Mouse (Mus musculus) neural tube, embryonic 11.5 days (tissue): ENCODE results near the gene Gm20498. TPM values are rescaled to one million over a fixed set of nuclear protein-coding genes. Genes with fewer than 3 reads are reported as not detected.
"Not testable (repeated sequence)": the region's sequence is repeated elsewhere in the genome, so short reads cannot be mapped to it uniquely, and the experiment has no call there.

ENCODE experiments used
- ATAC-seq: fragments of 200-750 bp; cut with Nextera tagmentation; 2 replicates; pipeline ENCODE4 v1.8.0; 2017; ENCODE audit warnings: moderate number of reproducible peaks, mild to moderate bottlenecking, moderate TSS enrichment, moderate library complexity; ENCODE audit not compliant: insufficient read depth, low FRiP score, low TSS enrichment
- DNase-seq: peaks from one replicate; pipeline ENCODE4 v3.0.0-alpha.2; 2015; ENCODE audit warnings: low spot score
- H3K27ac ChIP-seq: fragments of 300-500 bp; sonication (generic); 2 replicates; pipeline ENCODE4 v1.5.1; 2014; ENCODE audit warnings: low read depth, mild to moderate bottlenecking, low read length
- H3K27me3 ChIP-seq: fragments of 300-500 bp; sonication (generic); 2 replicates; pipeline ENCODE4 v1.6.1; 2014; ENCODE audit warnings: mild to moderate bottlenecking, low read length, mixed read lengths; ENCODE audit not compliant: control insufficient read depth, insufficient read depth
- H3K36me3 ChIP-seq: fragments of 300-500 bp; sonication (generic); 2 replicates; pipeline ENCODE4 v1.6.1; 2014; ENCODE audit warnings: mild to moderate bottlenecking, low read length, moderate library complexity, mixed read lengths; ENCODE audit not compliant: control insufficient read depth, insufficient read depth
- H3K4me1 ChIP-seq: fragments of 300-500 bp; sonication (generic); 2 replicates; pipeline ENCODE4 v1.6.1; 2014; ENCODE audit warnings: low read length, mixed read lengths; ENCODE audit not compliant: control insufficient read depth, insufficient read depth
- H3K4me2 ChIP-seq: fragments of 300-500 bp; sonication (generic); 2 replicates; pipeline ENCODE4 v1.6.1; 2014; ENCODE audit warnings: low read depth, mild to moderate bottlenecking, moderate library complexity
- H3K4me3 ChIP-seq: fragments of 300-500 bp; sonication (generic); 2 replicates; pipeline ENCODE4 v1.5.1; 2014; ENCODE audit warnings: low read depth, low read length
- H3K9ac ChIP-seq: fragments of 300-500 bp; sonication (generic); 2 replicates; pipeline ENCODE4 v1.6.1; 2014; ENCODE audit warnings: mild to moderate bottlenecking, low read length
- H3K9me3 ChIP-seq: fragments of 300-500 bp; sonication (generic); 2 replicates; pipeline ENCODE4 v1.6.1; 2016; ENCODE audit warnings: low read length; ENCODE audit not compliant: control insufficient read depth
- WGBS: fragments of 180-500 bp; shearing (Covaris S2); extraction: QIAGEN DNeasy Blood & Tissue Kit; methylation state at CpG from one replicate; pipeline ENCODE4 v1.1.7; 2014; 5-methylcytosine and 5-hydroxymethylcytosine counted together
- polyA plus RNA-seq: library from polyadenylated mRNA; unstranded; fragments of >200 nt; fragmentation: Nextera tagmentation; extraction: Ambion mirVana; gene quantifications from 2 replicates; pipeline ENCODE4 v1.2.1, GENCODE M21; 2014

Gm20498 gene
- polyA plus RNA-seq, 1 experiment from 2014 or later = 37.2 TPM

DNA sequence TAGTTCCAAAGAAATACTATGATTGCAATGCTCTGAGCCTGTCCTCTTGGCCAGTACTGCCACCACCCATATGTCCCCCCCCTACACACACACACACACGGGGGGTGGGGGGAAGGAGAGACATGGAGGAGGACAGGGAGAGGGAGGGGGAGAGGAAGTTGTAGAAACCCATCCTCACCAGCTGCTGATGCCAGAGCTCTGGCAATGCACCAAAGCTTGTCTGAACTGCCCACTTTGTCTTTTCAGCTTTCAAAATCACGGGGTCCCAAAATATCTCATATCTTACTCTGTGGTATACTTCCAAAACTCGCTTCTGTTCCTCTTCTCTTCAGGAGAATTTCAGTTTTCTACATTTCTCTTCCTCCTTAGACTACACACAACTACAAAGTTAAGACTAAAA is 119.5 kb downstream of the Gm20498 start:
- 78% methylated on average over 3 of the region's 3 CpGs for WGBS
- ATAC-seq = no peak

DNA sequence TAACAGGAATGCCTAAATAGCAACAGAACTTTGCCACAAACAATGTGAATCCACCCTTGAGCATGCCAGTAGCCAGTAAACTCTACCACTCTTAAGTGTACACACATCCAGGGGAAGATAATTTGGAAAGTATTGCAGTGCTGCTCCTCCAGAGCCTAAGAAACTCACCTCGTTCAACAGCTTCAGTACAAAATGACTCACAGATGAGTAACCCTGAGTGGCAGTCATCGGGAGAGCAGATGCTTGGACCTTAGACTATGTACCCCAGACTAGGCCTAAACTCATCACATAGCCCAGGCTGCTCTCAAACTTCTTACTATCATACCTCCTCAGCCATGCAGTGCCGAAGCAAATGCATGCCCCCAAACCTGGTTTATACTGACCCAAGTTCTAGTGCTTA is 123.7 kb downstream of the Gm20498 start:
- H3K9ac ChIP-seq = no peak overlapping the region
- ATAC-seq (no peak), DNase-seq (no peak)
- 82% methylated on average over 3 of the region's 3 CpGs for WGBS
- H3K4me3 ChIP-seq = no peak overlapping the region
- no peaks in the 10 kb centered on the region for H3K27me3 ChIP-seq
- no peak overlapping the region for H3K27ac ChIP-seq
- H3K4me1 ChIP-seq = no peaks in the 10 kb centered on the region
- H3K9me3 ChIP-seq = no peaks in the 10 kb centered on the region
- H3K36me3 ChIP-seq = no peaks in the 10 kb centered on the region
- no peak overlapping the region for H3K4me2 ChIP-seq

More for the DNA sequence above, 119.5 kb downstream of the Gm20498 start:
- Histone ChIP-seq H3K4me3 (no peak overlapping the region), H3K36me3 (no peaks in the 10 kb centered on the region), H3K9ac (no peak overlapping the region), H3K4me2 (no peak overlapping the region), H3K27me3 (no peaks in the 10 kb centered on the region), H3K9me3 (no peaks in the 10 kb centered on the region), H3K27ac (no peak overlapping the region), H3K4me1 (no peaks in the 10 kb centered on the region)
- no peak for DNase-seq

DNA sequence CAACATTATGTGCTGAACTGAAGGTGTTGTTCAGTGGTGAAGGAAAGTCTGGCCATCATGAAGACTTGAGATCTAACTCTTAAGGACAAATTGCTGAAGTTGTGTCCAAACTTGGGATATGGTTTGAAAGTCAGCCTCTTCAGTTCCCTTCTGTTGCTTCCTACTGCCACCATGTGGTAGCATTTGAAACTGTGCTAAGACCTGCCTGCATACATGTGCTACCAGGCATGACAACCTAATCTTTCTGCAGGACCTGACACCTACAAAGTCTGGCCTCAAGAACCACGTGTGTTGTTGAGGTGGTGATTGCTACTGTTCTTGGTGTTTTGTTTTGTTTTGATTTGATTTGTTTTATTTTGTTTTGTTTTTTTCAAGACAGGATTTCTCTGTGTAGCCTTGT is 130.5 kb downstream of the Gm20498 start:
- Histone ChIP-seq H3K4me2 (no peak overlapping the region), H3K9ac (no peak overlapping the region), H3K4me1 (no peaks in the 10 kb centered on the region), H3K36me3 (no peaks in the 10 kb centered on the region), H3K9me3 (no peaks in the 10 kb centered on the region), H3K27ac (no peak overlapping the region), H3K4me3 (no peak overlapping the region), H3K27me3 (no peaks in the 10 kb centered on the region)
- 13% methylated on average over 1 of the region's 1 CpGs for WGBS
- no peak for ATAC-seq
- DNase-seq = peak; percentile 66

DNA sequence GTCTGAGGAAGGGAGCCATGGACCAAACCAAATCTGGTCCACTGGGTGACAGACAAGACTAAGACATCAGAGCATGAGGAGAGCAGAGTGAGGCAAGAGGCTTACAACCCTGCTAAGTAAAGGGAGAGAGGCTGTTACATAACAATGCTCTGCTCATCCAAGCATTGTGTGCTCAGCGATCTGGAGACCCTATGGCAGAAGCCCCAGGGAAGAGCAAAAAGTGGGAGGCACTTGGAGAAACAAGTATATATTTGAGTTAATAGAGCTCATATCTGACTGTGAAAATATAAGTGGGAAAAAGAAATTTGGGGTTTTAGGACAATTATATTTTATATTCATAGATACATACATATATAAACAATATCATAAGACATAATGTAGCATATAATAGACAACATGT is 153.3 kb downstream of the Gm20498 start, which contains the start of gene Gm4787:
Gm4787 (minus strand) TSS at position 101 of the 400 bp plus-strand sequence.
- not testable (repeated sequence) for H3K27me3 ChIP-seq, H3K36me3 ChIP-seq, H3K4me2 ChIP-seq, DNase-seq, H3K9ac ChIP-seq, H3K4me1 ChIP-seq, H3K9me3 ChIP-seq, H3K4me3 ChIP-seq, ATAC-seq, H3K27ac ChIP-seq
- 82% methylated on average over 1 of the region's 1 CpGs for WGBS

DNA sequence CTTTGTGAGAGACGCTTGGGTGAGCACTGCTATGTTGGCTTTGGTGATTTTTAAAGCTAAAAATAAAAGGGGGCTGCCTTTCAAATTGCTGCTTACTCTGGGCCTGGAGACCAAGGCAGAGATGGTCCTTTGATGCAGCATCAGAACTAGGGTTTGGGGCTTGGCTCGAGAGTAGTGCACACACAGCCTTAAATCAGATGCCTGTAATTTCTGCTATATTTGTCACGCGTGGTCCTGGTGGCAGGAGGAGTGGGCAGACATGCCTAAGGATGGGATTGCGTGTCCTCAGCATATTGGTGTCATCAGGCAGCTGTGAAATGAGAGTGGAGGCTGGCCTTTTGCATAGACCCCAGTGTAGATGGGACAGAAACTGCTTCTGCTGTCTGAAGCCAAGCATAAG is 198.9 kb downstream of the Gm20498 start:
- no peak for DNase-seq
- H3K9me3 ChIP-seq = no peaks in the 10 kb centered on the region
- peak overlapping the region; percentile 97 for H3K4me2 ChIP-seq
- peaks cover 3% of the 10 kb centered on the region; the same call in 1 of the 2 replicates for H3K4me1 ChIP-seq
- no peak overlapping the region for H3K4me3 ChIP-seq
- no peak overlapping the region for H3K9ac ChIP-seq
- WGBS = 71% methylated on average over 5 of the region's 5 CpGs
- no peak overlapping the region for H3K27ac ChIP-seq
- ATAC-seq = no peak
- H3K36me3 ChIP-seq = no peaks in the 10 kb centered on the region
- H3K27me3 ChIP-seq = 0 out of 2 replicates have a peak, but pooled peaks cover 3% of the 10 kb centered on the region

DNA sequence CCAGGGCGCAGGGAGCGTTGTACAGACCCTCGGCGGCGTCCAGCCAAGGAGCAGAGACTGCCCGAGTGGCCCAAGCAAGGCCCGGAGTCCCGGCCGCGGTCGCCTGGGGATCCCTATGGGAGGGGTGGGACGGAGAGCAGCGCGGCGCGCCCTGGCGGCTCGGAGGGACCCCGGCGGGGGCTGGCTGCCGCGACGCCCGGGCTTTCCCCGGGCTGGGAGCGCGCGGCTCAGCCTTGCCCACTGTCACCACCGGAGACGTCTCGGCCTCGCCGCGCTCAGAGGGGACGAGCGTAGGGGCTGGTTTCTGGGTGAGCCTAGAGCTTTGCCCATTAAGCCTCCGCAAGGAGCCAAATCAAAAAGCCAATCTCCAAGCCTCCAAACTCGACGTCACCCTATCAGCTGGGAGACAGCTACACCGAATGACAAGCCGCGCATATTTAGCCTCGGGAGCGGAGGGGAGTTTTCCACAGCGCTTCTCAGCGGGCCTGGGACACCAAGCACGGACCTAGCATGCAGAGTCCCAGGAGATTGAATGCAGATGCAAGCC is 199.8 kb downstream of the Gm20498 start, which contains the start of gene Slc8a3:
Slc8a3 (minus strand) TSS at position 306 of the 547 bp plus-strand sequence.
- Histone ChIP-seq H3K9me3 (no peaks in the 10 kb centered on the region), H3K4me3 (peak within 1 kb of the TSS; percentile 57), H3K4me2 (peak within 1 kb of the TSS; percentile 97), H3K27me3 (0 out of 2 replicates have a peak, but pooled peaks cover 3% of the 10 kb centered on the region), H3K27ac (0 out of 2 replicates have a peak within 1 kb of the TSS, but pooled peaks have one; percentile 53), H3K4me1 (peaks cover 3% of the 10 kb centered on the region; the same call in 1 of the 2 replicates), H3K9ac (peak within 1 kb of the TSS; percentile 74), H3K36me3 (no peaks in the 10 kb centered on the region)
- under 1% methylated on average over 34 of the region's 47 CpGs for WGBS
- ATAC-seq (peak; percentile 72), DNase-seq (peak; percentile 69)

DNA sequence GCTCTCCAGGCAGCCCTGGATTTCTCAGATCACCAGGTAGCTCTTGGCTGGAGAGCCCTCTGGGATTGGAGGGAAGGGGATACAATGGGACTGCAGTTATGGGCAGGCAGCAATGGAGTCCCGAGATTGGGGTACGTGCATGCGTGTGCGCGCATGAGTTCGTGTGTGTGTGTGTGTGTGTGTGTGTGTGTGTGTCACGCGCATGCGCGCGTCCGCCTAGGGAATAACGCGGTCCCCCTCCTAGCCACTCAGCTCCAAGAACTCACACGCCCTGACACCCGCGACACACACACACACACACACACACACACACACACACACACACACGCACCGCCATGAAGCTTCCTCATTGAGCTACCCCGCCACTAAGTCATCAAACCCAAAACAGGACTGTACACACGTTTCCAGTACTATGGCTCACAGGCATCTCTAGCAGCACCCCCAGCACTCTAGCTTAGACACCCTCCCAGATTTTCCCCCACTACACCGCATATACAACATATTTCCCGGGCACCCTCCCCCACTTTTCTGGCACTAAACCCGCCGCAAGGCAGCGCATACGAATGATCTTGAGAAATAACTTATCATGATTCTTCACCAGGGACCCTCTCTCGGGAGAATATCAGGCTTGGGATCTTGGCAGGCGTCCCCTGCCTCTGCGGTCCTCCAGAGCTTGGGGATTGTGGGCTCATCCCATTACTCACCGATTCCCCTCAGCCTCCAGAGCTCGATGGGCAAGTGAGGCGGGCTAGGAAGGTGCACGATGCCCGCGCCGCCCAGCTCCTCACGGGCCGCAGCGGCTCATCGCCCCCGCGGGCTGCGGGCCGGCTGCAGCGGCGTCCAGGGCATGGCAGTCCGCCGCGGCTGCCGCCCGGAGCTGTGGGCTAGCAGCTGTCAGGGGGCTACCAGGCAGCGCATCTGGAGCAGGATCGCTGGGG is 200.5 kb downstream of the Gm20498 start:
- Histone ChIP-seq H3K4me2 (peak overlapping the region; percentile 97), H3K27me3 (0 out of 2 replicates have a peak, but pooled peaks cover 3% of the 10 kb centered on the region), H3K9me3 (no peaks in the 10 kb centered on the region), H3K36me3 (no peaks in the 10 kb centered on the region), H3K9ac (peak overlapping the region; percentile 74), H3K4me3 (peak overlapping the region; percentile 57), H3K27ac (0 out of 2 replicates have a peak overlapping the region, but pooled peaks have one; percentile 53), H3K4me1 (peaks cover 3% of the 10 kb centered on the region; the same call in 1 of the 2 replicates)
- ATAC-seq (peak; percentile 81), DNase-seq (peak; percentile 71)
- under 1% methylated on average over 42 of the region's 54 CpGs for WGBS

DNA sequence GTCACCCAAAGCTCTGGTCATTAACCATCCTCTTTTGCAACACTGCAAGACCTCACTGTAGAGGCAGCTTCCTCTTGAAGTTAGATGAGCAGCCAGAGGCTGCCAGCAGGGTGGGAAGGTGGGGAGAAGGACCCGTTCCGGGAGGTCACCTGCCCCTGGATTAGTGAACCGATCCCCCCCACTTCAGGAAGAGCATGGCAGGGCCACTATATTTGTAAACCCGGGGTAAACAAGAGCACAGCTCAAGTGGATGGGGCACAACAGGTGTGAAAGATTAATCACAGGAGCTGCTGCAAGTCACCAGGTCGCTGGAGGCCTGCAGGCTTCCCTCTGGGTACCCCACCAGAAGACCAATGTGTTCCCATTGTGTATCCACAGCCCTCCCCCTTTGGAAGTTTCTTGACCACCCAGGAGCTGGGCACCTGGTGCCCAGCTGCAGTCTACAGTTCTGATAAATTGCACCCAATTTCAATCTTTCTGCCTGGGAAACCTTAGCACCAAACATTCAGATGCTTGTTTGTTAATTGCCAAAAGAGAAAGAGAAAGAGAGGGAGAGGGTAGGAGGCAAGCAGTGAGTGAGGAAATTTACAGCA is 201.6 kb downstream of the Gm20498 start:
- peaks cover 3% of the 10 kb centered on the region; the same call in 1 of the 2 replicates for H3K4me1 ChIP-seq
- H3K27ac ChIP-seq = no peak overlapping the region
- DNase-seq = no peak
- H3K36me3 ChIP-seq = no peaks in the 10 kb centered on the region
- no peaks in the 10 kb centered on the region for H3K9me3 ChIP-seq
- 0 out of 2 replicates have a peak, but pooled peaks cover 3% of the 10 kb centered on the region for H3K27me3 ChIP-seq
- ATAC-seq = peak; percentile 56; the same call in 1 of the 2 replicates
- WGBS = 22% methylated on average over 5 of the region's 5 CpGs
- H3K4me3 ChIP-seq = peak overlapping the region; percentile 57; the same call in 1 of the 2 replicates
- no peak overlapping the region for H3K9ac ChIP-seq
- peak overlapping the region; percentile 97; the same call in 1 of the 2 replicates for H3K4me2 ChIP-seq
